Mouse (Mus musculus): ENCODE measurements around the gene Zfp984. TPM values are rescaled to one million over a fixed set of nuclear protein-coding genes. Genes with fewer than 3 reads are reported as not detected.

Gene Zfp984
- polyA plus RNA-seq (2014; fragmentation: Illumina TruSeq; extraction: RNeasy Lipid Tissue Mini Kit (QIAGEN cat#74804); ENCODE audit: low read depth, low replicate concordance) = 11.2 TPM

DNA sequence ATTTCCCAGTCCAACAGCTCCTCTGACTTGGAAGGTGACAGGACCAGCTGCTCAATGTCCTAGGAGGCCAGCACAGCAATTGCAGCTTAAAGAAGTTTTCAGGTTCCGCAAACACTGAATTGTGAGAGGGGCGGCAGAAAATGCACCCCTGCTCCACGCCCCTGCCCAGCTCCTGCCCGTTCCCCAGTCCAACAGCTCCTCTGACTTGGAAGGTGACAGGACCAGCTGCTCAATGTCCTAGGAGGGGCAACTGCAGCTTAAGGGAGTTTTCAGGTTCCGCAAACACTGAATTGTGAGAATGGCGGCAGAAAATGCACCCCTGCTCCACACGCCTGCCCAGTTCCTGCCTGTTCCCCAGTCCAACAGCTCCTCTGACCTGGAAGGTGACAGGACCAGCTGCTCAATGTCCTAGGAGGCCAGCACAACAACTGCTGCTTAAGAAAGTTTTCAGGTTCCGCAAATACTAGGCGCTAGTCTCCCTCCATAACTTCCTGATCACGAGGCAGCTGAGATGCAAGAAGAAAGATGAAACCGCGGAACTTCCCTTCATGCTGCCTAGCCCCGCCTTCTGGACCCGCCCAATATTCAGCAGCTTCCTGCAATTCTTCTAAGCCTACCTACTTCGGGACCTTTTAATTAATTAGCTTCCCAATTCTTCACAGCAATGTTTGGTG lies at the start of gene Zfp984:
TSS of gene Zfp984 (minus strand) at position 497 of the 674 bp plus-strand sequence.

DNA sequence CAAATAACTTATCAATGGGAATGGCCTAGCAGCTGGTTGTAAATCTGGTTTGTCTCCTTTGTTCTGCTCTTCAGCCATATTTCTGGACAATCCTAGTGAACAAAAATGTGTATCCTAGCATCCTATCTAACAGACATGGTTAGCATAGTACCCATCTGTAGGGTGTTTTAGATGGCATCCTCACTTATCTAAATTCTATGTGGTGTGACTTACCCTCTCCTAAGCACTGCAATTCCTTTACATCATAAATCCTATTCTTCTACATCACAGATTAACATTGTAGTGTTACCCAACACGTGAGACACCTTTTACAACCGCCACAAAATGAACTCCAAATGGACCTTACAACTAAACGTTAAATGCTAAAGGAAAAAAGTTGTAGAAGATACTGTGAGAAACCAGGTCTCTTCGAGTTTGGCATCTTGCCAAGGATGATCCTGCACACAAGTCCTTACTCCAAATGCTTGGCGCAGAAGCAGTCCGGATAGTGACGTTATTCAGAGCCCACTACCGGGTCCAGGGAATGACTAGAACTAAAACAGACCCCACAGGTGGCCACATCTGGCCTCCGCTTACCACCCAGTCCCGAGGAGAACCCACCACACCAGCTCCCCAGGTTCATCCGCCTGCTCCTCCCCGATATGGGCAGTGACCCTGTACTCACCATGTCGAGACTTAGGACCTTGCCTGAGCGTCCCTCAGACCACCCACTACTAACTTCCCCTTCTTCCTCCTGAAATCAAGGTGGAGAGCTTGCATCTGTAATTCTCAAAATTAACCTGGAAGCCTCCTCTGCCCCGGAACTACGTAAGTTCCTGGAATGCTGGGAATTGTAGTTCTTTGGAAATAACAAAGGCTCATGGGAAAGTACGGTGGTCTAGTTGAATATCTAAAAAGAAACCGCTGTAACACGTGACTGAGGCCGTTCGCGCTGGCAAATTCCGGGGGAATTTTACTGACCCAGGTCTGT lies 38.3 kb upstream of the Zfp984 start, which contains the start of gene Zfp933:
TSS of gene Zfp933 (minus strand) at position 753 of the 970 bp plus-strand sequence.

Other genes starting within 250 kb of the Zfp984 start
- gene Zfp979, start 167.3 kb downstream of the Zfp984 start, polyA plus RNA-seq (2014; fragmentation: Illumina TruSeq; extraction: RNeasy Lipid Tissue Mini Kit (QIAGEN cat#74804); ENCODE audit: low read depth, low replicate concordance) = 0.34 TPM
- not detected for gene Zfp534, start 107.2 kb downstream of the Zfp984 start, polyA plus RNA-seq (2014; fragmentation: Illumina TruSeq; extraction: RNeasy Lipid Tissue Mini Kit (QIAGEN cat#74804); ENCODE audit: low read depth, low replicate concordance)
- gene Zfp933, start 38.6 kb upstream of the Zfp984 start, polyA plus RNA-seq (2014; fragmentation: Illumina TruSeq; extraction: RNeasy Lipid Tissue Mini Kit (QIAGEN cat#74804); ENCODE audit: low read depth, low replicate concordance) = 7.2 TPM
- 1.6 TPM for gene Miip, start 59.0 kb upstream of the Zfp984 start, polyA plus RNA-seq (2014; fragmentation: Illumina TruSeq; extraction: RNeasy Lipid Tissue Mini Kit (QIAGEN cat#74804); ENCODE audit: low read depth, low replicate concordance)
- 2.4 TPM for gene Fv1, start 59.2 kb upstream of the Zfp984 start, polyA plus RNA-seq (2014; fragmentation: Illumina TruSeq; extraction: RNeasy Lipid Tissue Mini Kit (QIAGEN cat#74804); ENCODE audit: low read depth, low replicate concordance)
- gene Mfn2, start 94.9 kb upstream of the Zfp984 start, polyA plus RNA-seq (2014; fragmentation: Illumina TruSeq; extraction: RNeasy Lipid Tissue Mini Kit (QIAGEN cat#74804); ENCODE audit: low read depth, low replicate concordance) = 21.5 TPM
- gene Plod1, start 127.0 kb upstream of the Zfp984 start, polyA plus RNA-seq (2014; fragmentation: Illumina TruSeq; extraction: RNeasy Lipid Tissue Mini Kit (QIAGEN cat#74804); ENCODE audit: low read depth, low replicate concordance) = 3.8 TPM
- gene 2510039O18Rik, start 131.1 kb upstream of the Zfp984 start, polyA plus RNA-seq (2014; fragmentation: Illumina TruSeq; extraction: RNeasy Lipid Tissue Mini Kit (QIAGEN cat#74804); ENCODE audit: low read depth, low replicate concordance) = 3.3 TPM
- not detected for gene Nppb, start 176.0 kb upstream of the Zfp984 start, polyA plus RNA-seq (2014; fragmentation: Illumina TruSeq; extraction: RNeasy Lipid Tissue Mini Kit (QIAGEN cat#74804); ENCODE audit: low read depth, low replicate concordance)
- not detected for gene Nppa, start 190.9 kb upstream of the Zfp984 start, polyA plus RNA-seq (2014; fragmentation: Illumina TruSeq; extraction: RNeasy Lipid Tissue Mini Kit (QIAGEN cat#74804); ENCODE audit: low read depth, low replicate concordance)
- gene Clcn6, start 229.0 kb upstream of the Zfp984 start, polyA plus RNA-seq (2014; fragmentation: Illumina TruSeq; extraction: RNeasy Lipid Tissue Mini Kit (QIAGEN cat#74804); ENCODE audit: low read depth, low replicate concordance) = 1.1 TPM
- 2.1 TPM for gene Mthfr, start 229.3 kb upstream of the Zfp984 start, polyA plus RNA-seq (2014; fragmentation: Illumina TruSeq; extraction: RNeasy Lipid Tissue Mini Kit (QIAGEN cat#74804); ENCODE audit: low read depth, low replicate concordance)

Measured in liver, adult 10 weeks (tissue).